Mouse (Mus musculus) neutrophil, adult 5-6 weeks (primary cell): ENCODE results near the gene Utp4. TPM values are rescaled to one million over a fixed set of nuclear protein-coding genes. Genes with fewer than 3 reads are reported as not detected.
"Not testable (repeated sequence)": the region's sequence is repeated elsewhere in the genome, so short reads cannot be mapped to it uniquely, and the experiment has no call there.

Experiments
- ATAC-seq: fragments of 151-379, 151-347 bp; 2 replicates; pipeline ENCODE4 v1.8.0; 2017; ENCODE audit warnings: mild to moderate bottlenecking, moderate TSS enrichment; ENCODE audit not compliant: insufficient number of reproducible peaks, poor library complexity, low FRiP score, severe bottlenecking; ENCODE audit errors: extremely low read depth
- total RNA-seq: library from RNA; stranded (forward); fragments of 200-1000 nt; gene quantifications from 2 replicates; pipeline ENCODE4 v1.2.3, GENCODE M21; 2017

Gene Utp4
- total RNA-seq, 1 experiment from 2014 or later: 13.8 TPM

DNA sequence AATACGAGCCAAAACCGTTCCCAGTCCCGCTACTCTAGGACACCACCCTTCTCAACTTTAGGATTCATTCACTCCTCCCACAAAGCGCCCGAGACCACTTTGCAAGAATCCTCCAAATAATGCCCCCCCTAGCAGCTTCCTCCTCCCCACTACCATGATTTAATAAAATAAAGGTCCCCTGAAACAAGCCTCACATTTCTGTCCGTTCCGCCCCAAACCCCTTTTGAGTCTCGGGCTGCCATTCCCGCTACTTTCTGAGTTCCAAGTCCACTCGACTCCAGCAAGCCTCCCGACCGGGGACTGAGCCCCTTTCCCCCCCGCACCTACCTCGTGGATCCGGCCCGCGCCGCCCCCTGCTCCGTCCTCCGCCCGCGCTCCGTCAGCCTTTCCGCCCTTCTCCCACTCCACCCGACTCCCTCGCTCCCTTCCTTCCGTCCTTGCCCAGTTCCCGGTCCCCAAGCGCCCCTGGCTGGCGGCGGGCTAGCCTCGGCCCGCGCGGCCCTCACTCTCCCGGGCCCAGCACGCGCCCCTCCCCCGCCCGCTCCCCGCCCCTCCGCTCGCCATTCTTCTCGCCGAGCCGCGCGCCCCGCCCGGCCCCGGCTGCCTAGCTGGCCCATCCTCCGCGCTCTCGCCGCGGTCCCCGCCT lies 507 bp upstream of the Utp4 start:
- ATAC-seq: no peak; the same call in 1 of the 2 replicates

GRCm38 (mm10) chr8:106899473-106899872 lies 6.0 kb downstream of the Utp4 start:
- ATAC-seq: no peak

GRCm38 (mm10) chr8:106905727-106906480 lies 12.5 kb downstream of the Utp4 start:
- 0 out of 2 replicates have a peak, but pooled peaks have one; percentile 44 for ATAC-seq

DNA sequence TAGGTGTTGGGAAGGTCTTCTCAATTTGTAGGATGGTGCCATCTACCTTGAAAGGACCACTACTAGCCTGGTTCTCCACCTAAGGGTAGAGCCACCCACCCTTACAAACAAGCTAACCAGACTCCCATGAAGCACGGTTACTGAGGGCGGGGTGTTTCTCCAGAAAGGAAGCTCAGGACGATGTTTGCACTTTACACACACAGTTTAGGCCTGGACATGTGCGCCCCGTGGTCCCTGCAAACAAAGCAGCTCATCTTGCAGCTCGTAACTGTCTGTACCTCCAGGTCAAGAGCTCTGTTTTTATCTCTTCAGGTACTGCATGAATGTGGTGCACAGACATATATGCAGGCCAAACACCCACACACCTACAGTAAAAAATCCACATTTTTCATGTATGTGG lies 13.2 kb downstream of the Utp4 start:
- ATAC-seq: no peak

DNA sequence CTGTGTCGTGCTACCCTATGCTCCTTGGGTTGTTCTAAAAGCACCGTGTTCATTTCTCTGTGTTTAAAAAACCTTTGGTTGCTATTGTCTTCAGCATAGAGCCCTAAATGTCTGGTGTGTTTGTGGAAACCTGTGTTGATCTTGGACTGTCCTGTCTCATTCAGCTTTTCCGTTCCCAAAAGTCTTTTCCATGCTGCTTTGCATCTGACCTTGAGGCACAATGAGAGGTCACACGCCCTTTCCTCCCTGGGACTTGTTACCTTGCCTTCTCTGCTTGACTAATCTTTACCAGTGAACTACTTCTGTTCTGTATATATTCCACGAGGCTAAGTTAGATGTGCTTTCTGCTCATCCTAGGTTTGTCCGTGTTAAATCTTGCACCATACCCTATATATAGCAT lies 14.0 kb downstream of the Utp4 start:
- no peak for ATAC-seq

- no peak for ATAC-seq
Observed at GRCm38 (mm10) chr8:106908291-106908690, 14.9 kb downstream of the Utp4 start.

DNA sequence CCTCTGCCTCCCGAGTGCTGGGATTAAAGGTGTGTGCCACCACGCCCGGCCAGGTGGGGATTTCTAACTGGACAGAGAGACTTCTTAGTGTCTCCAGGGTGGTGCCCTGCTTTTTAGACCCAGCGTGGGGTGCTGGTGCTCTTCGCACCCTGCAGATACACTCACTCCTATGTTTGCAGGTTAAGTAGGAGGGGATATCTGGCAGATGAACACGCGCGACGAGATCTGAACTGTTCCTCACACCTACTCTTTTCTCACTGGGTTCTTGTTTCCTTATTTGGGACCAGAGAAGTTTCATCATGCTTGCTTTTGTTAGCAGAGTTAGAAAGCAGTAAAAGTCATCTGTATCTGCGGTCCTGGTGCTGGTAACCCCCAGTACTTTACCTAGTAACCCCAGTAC lies 20.2 kb downstream of the Utp4 start:
- ATAC-seq: no peak

GRCm38 (mm10) chr8:106919721-106920394 lies 26.4 kb downstream of the Utp4 start:
- no peak for ATAC-seq

DNA sequence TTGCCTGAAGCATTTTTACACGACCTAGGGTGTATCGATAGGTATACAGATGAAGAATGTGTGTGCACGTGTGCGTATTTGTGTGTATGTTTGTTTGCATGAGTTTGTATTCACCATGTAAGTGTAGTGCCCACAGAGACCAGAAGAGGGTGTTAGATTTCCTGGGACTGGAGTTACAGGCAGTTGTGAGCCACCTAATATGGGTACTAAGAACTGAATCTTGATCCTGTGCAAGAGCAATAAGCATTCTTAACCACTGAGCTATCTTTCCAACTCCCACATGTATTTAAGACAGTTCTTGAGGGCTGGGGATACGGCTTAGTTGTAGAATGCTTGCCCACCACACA lies 26.9 kb downstream of the Utp4 start:
- no peak for ATAC-seq

DNA sequence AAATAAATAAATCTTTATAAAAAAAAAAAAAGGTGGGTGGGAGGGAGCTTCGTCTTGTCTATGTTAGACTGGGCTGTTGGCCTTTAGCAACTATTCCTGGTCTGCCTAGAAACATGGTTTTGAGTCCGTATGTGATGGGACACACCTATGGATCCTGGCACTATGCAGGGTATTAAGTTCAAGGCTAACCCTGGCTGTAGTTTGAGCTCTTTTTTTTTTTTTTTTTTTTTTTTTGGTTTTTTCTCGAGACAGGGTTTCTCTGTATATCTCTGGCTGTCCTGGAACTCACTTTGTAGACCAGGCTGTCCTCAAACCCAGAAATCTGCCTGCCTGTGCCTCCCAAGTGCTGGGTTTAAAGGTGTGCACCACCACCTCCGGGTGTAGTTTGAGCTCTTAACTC lies 30.6 kb downstream of the Utp4 start:
- no peak for ATAC-seq

GRCm38 (mm10) chr8:106924904-106925349 lies 31.5 kb downstream of the Utp4 start:
- ATAC-seq: no peak

GRCm38 (mm10) chr8:106925446-106925845 lies 32.0 kb downstream of the Utp4 start:
- no peak for ATAC-seq

DNA sequence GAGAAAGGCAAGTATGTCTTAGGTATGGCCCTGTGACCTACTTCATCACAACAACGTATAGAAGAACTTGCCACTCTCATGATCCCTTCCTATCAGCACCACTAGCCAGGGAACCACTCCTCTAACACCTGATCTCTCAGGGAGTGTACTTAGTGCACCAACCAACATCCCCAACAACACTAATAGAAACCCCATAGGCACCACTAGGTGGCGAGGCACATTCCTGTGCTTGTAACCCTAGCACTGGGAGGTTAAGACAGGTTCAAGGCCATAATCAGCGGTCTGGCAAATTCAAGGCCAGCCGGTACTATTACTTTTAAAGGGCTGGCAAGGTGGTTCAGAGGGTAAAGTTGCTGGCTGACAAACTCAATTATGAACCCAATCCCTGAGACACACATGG lies 33.8 kb downstream of the Utp4 start:
- ATAC-seq: peak; percentile 63; the same call in 1 of the 2 replicates

GRCm38 (mm10) chr8:106928182-106928581 lies 34.7 kb downstream of the Utp4 start:
- not testable (repeated sequence) for ATAC-seq

DNA sequence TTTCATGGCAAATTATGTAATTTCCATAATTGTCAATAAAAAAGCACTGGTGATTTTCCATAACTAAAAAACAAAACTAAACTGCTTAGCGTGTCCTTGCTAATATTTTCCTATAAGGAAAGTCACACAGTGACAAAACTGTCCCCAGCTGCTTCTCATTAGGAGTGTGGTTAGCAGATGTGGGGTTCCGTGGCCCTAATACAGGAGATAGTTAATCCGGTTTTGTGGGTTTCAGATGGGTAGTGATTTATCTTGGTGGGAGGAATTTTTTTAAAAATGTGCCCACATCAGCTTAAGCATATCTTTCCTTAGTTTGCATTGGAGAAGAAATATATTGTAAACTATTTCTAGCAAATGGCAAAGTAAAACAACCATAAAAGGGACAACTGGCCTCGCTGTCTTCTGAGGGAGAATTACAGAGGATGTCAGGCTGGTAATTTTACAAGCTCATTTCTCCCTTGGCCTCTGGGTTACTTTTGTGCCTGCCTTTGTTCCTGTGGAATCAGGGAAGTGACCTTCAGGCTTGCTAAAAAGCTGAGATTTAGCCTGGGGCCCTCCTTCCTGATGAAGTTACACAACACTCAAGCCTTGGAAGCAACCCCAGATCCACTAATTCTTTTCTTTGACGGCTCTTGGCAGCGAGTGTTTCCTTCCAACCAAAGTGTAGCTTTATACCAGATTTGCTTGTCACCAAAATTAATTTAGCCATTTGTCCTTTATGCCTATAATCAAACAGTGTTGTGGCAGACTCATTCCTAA lies 35.9 kb downstream of the Utp4 start:
- ATAC-seq: no peak

GRCm38 (mm10) chr8:106929921-106930320 lies 36.5 kb downstream of the Utp4 start:
- ATAC-seq: no peak

- ATAC-seq: no peak
Observed at GRCm38 (mm10) chr8:106932376-106933065, 39.1 kb downstream of the Utp4 start.

DNA sequence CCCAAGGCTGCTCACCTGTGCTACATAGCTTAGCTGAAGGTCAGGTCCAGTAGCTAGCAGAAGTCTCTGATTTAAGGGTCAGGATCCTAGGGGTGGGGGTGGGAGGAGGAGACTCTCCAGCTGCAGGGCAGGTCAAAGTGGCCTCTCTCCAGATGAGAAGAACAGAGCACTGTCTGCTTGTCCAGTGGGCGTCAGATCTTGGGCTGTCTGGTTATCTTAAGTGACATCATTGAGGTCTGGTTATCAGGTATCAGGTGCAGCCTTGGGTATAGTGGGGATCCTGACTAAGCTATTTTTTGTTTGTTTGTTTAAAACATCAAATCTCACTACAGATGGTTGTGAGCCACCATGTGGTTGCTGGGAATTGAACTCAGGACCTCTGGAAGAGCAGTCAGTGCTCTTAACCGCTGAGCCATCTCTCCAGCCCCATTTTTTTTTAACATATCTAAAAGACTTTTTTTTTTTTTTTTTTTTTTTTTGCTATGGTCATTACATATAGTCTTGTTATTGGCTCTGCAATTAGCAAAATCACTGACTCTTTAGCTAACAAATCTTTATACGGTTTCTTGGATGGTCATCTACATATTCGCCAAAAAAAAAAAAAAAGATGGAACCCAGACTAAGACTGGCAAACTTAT lies 40.2 kb downstream of the Utp4 start:
- ATAC-seq: no peak
